Mouse (Mus musculus) hindbrain, postnatal 0 days (tissue): Measurements from ENCODE around the gene Angptl8. TPM values are rescaled to one million over a fixed set of nuclear protein-coding genes. Genes with fewer than 3 reads are reported as not detected.

ENCODE experiments used
- ATAC-seq: fragments of 200-750 bp; cut with Nextera tagmentation; 2 replicates; pipeline ENCODE4 v1.8.0; 2017; ENCODE audit warnings: mild to moderate bottlenecking, moderate TSS enrichment, moderate library complexity
- DNase-seq: peaks from one replicate; pipeline ENCODE4 v3.0.0-alpha.2; 2015; ENCODE audit warnings: low spot score
- H3K27ac ChIP-seq: fragments of 300-500 bp; sonication (generic); 2 replicates; pipeline ENCODE4 v1.5.1; 2014; ENCODE audit warnings: mild to moderate bottlenecking
- H3K27me3 ChIP-seq: fragments of 300-500 bp; sonication (generic); 2 replicates; pipeline ENCODE4 v1.6.1; 2014; ENCODE audit warnings: low read length, mixed read lengths; ENCODE audit not compliant: insufficient read depth
- H3K36me3 ChIP-seq: fragments of 300-500 bp; sonication (generic); 2 replicates; pipeline ENCODE4 v1.6.1; 2014; ENCODE audit warnings: low read length, mixed read lengths; ENCODE audit not compliant: insufficient read depth
- H3K4me1 ChIP-seq: fragments of 300-500 bp; sonication (generic); 2 replicates; pipeline ENCODE4 v1.6.1; 2014; ENCODE audit warnings: antibody characterized with exemption, low read length, mixed read lengths; ENCODE audit not compliant: insufficient read depth
- H3K4me2 ChIP-seq: fragments of 300-500 bp; sonication (generic); 2 replicates; pipeline ENCODE4 v1.6.1; 2014; ENCODE audit warnings: low read depth, mild to moderate bottlenecking, low read length, moderate library complexity, mixed read lengths
- H3K4me3 ChIP-seq: fragments of 300-500 bp; sonication (generic); 2 replicates; pipeline ENCODE4 v1.5.1; 2014; ENCODE audit warnings: low read length
- H3K9ac ChIP-seq: fragments of 300-500 bp; sonication (generic); replicated peaks from 2 replicates; pipeline ENCODE4 v1.6.1; 2014; ENCODE audit warnings: mild to moderate bottlenecking, low read length, moderate library complexity, mixed read lengths
- H3K9me3 ChIP-seq: fragments of 300-500 bp; sonication (generic); 2 replicates; pipeline ENCODE4 v1.6.1; 2016; ENCODE audit warnings: low read length, mixed read lengths
- CTCF ChIP-seq: IDR thresholded peaks from 2 replicates; pipeline ENCODE4 v1.5.1; 2016; ENCODE audit warnings: antibody characterized with exemption, control low read depth, low read depth
- WGBS: fragments of 180-500 bp; shearing (Covaris S2); extraction: QIAGEN DNeasy Blood & Tissue Kit; methylation state at CpG from one replicate; pipeline ENCODE4 v1.1.7; 2014; 5-methylcytosine and 5-hydroxymethylcytosine counted together
- polyA plus RNA-seq: library from polyadenylated mRNA; unstranded; fragments of >200 nt; fragmentation: Nextera tagmentation; extraction: Ambion mirVana; gene quantifications from 2 replicates; pipeline ENCODE4 v1.2.1, GENCODE M21; 2015
- total RNA-seq: library from RNA; depleted of rRNA; stranded (reverse); fragments of >200 nt; gene quantifications from 2 replicates; pipeline ENCODE4 v1.2.3, GENCODE M21; 2014

Angptl8 gene
- total and polyA plus RNA-seq, 2 experiments from 2014 or later = 0.34 TPM; not detected in 1

DNA sequence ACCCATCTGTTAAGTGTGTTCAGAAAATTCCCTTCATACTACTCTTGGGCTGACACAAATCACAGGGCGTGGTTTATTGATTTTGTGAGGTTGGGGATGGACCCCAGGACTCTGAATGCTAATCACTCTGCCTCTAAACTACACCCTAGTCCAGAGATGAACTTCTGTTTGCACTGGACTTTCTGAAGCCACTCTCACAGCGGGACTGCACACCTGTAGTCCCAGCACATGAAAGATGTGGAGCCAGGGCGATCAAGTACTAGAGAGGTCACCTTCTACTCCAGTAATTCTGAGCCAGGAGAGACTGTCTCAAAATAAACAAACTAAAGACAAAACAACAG lies 36.3 kb upstream of the Angptl8 start:
- peak overlapping the region; percentile 80 for H3K4me2 ChIP-seq
- 64% methylated on average over 3 of the region's 3 CpGs for WGBS
- peak overlapping the region; percentile 59; the same call in 1 of the 2 replicates for H3K9ac ChIP-seq

GRCm38 (mm10) chr9:21801121-21801520 lies 34.2 kb upstream of the Angptl8 start:
- H3K9me3 ChIP-seq = no peaks in the 10 kb centered on the region
- no peaks in the 10 kb centered on the region for H3K27me3 ChIP-seq
- ATAC-seq (no peak), DNase-seq (no peak)
- 74% methylated on average over 7 of the region's 7 CpGs for WGBS
- H3K9ac ChIP-seq = no peak overlapping the region
- no peaks in the 10 kb centered on the region for H3K36me3 ChIP-seq
- no peaks in the 10 kb centered on the region for H3K4me1 ChIP-seq
- no peak overlapping the region for H3K4me2 ChIP-seq
- no peak for TF ChIP-seq CTCF
- no peak overlapping the region for H3K4me3 ChIP-seq
- no peak overlapping the region for H3K27ac ChIP-seq

More for the DNA sequence above, 36.3 kb upstream of the Angptl8 start:
- no peaks in the 10 kb centered on the region for H3K9me3 ChIP-seq
- peak overlapping the region; percentile 69 for H3K4me3 ChIP-seq
- no peak overlapping the region for H3K27ac ChIP-seq
- no peak for DNase-seq
- H3K4me1 ChIP-seq = no peaks in the 10 kb centered on the region
- H3K27me3 ChIP-seq = no peaks in the 10 kb centered on the region
- no peak for TF ChIP-seq CTCF
- no peaks in the 10 kb centered on the region for H3K36me3 ChIP-seq
- no peak for ATAC-seq

DNA sequence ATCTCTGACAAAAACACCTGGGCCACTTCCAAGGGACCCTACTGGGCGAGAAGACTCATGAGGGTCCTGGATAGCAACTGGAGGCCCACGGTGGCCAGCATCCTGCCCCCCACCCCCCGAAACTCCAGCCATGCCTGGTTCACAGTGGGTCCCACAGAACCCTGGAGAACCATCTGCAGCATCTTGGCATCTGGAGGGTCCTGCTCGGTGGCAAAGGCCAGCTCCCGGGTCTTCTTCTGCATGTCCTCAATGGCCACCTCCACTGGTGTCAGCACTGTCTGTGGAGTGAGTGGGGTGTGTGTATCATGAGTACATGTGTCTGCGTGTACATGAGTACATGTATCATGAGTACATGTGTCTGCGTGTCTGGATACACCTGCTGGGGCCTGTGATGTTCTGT lies 33.7 kb upstream of the Angptl8 start:
- ATAC-seq (no peak), DNase-seq (no peak)
- H3K4me1 ChIP-seq = no peaks in the 10 kb centered on the region
- H3K9me3 ChIP-seq = no peaks in the 10 kb centered on the region
- no peak overlapping the region for H3K9ac ChIP-seq
- no peak overlapping the region for H3K4me2 ChIP-seq
- H3K27ac ChIP-seq = no peak overlapping the region
- 90% methylated on average over 7 of the region's 7 CpGs for WGBS
- no peaks in the 10 kb centered on the region for H3K36me3 ChIP-seq
- no peaks in the 10 kb centered on the region for H3K27me3 ChIP-seq
- TF ChIP-seq CTCF = no peak
- H3K4me3 ChIP-seq = no peak overlapping the region

DNA sequence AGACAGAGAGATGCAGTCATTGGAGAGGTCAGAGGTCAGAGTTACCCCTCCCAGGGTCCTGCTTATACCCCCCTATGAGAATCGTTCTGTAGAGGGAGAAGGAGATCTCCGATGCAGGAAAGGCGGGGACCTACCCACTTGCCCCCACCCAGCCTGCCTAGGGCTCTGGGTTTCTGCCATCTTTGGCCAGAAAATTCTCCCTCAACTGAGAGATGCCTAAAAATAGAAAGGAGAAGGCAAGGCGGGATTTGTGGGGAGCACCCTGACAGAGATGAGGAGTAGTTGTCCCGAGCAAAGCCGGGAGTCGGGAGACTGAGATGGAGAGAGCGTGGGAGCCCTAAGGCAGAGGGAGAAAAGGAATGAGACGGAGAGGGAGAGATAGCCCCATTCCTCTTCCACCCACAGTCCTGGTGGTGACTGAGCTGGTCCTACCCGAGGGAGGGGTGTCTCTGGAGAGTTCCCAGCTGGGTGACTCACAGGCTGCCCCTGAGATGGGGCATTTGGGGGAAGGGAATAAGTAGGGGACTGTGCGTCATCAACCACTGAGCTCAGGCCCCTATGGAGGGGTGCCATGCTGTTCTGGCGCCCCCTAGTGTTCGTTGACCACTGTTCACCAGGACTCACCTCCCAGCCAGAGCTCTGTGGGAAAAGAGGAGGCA lies 31.2 kb upstream of the Angptl8 start:
- no peak overlapping the region for H3K4me3 ChIP-seq
- no peak overlapping the region for H3K4me2 ChIP-seq
- 40% methylated on average over 13 of the region's 13 CpGs for WGBS
- peak; percentile 92 for TF ChIP-seq CTCF
- no peaks in the 10 kb centered on the region for H3K36me3 ChIP-seq
- no peaks in the 10 kb centered on the region for H3K27me3 ChIP-seq
- no peak overlapping the region for H3K27ac ChIP-seq
- DNase-seq (peak; percentile 85), ATAC-seq (peak; percentile 92)
- H3K4me1 ChIP-seq = no peaks in the 10 kb centered on the region
- H3K9me3 ChIP-seq = no peaks in the 10 kb centered on the region
- H3K9ac ChIP-seq = no peak overlapping the region

DNA sequence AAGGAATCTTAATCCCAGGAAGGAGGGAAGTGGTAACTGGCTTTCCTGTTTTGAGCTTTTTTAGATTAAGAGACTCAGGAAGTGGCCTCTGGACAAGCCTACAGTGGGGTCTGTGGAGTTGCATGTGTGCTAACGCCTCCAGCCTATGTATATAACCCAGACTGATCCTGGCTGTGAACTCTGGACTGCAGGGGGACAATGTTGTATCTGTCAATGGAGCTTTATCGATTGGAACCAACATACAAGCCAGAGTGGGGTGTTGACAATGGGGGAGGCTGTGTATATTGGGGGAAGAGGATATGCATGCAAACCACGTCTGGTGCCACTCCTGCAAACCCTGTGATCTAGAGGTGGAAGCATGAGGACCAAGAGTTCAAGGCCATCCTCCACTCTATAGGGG lies 28.9 kb upstream of the Angptl8 start:
- WGBS = 72% methylated on average over 3 of the region's 3 CpGs
- DNase-seq = no peak
- Histone ChIP-seq H3K4me3 (no peak overlapping the region), H3K4me2 (no peak overlapping the region), H3K27ac (no peak overlapping the region), H3K9me3 (no peaks in the 10 kb centered on the region), H3K27me3 (no peaks in the 10 kb centered on the region), H3K4me1 (no peaks in the 10 kb centered on the region), H3K36me3 (no peaks in the 10 kb centered on the region), H3K9ac (no peak overlapping the region)
- no peak for ATAC-seq
- TF ChIP-seq CTCF = no peak

DNA sequence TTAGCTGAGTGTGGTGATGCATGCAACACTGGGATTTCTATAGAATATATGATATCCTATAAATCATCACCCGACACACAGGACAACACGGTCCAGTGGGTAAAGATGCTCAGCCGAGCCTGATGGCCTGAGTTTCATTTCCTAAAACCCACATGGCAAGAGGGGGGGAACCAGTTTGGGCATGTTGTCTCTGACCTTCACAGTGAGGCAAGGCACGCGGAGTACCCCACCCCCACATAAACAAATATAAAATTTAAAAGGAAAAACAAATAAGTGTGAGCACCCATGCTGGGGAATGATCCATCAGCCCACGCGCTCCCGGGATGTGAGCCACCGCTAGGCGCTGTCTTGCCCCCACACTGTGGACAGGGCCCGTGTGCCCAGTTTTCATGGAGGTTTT lies 28.3 kb upstream of the Angptl8 start:
- Histone ChIP-seq H3K4me1 (no peaks in the 10 kb centered on the region), H3K4me2 (no peak overlapping the region), H3K9me3 (no peaks in the 10 kb centered on the region), H3K27me3 (no peaks in the 10 kb centered on the region), H3K36me3 (no peaks in the 10 kb centered on the region), H3K27ac (no peak overlapping the region), H3K9ac (no peak overlapping the region), H3K4me3 (no peak overlapping the region)
- TF ChIP-seq CTCF = no peak
- 73% methylated on average over 11 of the region's 11 CpGs for WGBS
- ATAC-seq (no peak), DNase-seq (no peak)

GRCm38 (mm10) chr9:21808561-21808960 lies 26.7 kb upstream of the Angptl8 start:
- DNase-seq = no peak
- Histone ChIP-seq H3K27me3 (no peaks in the 10 kb centered on the region), H3K4me3 (no peak overlapping the region), H3K4me2 (no peak overlapping the region), H3K27ac (no peak overlapping the region), H3K9me3 (no peaks in the 10 kb centered on the region), H3K36me3 (no peaks in the 10 kb centered on the region), H3K9ac (no peak overlapping the region), H3K4me1 (no peaks in the 10 kb centered on the region)
- TF ChIP-seq CTCF = peak; percentile 52
- WGBS = 70% methylated on average over 3 of the region's 3 CpGs
- ATAC-seq = no peak
